10 mouse cellular contexts compared by ENCODE assay signal in the genomic region with DNA sequence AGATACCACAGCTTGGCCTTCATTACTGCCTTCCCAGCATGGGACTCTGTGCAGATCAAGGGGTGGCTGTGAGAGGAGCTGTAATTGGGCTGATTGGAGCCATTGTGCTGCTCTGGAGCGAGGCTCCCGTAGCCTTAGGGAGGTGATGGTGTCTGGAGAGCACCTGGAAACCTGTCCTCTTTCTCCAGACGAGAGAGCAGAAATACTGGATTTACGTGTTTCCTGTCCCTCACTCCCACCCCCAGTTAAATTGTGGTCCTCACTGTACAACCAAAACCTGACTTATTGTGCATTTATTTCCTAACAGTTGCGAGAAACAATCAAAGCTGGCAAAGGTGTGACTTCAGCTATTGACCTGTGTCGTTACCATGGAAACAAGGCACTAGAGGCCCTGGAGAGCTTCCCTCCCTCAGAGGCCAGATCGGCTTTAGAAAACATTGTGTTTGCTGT. TPM values are rescaled to one million over a fixed set of nuclear protein-coding genes. Genes with fewer than 3 reads are reported as not detected.
DNase-seq lines count a peak whose midpoint lies in the region; ATAC-seq and TF ChIP-seq lines count a peak whose summit lies in the region.
"Had no signal": no experiment of that assay in that cellular context is flagged by ENCODE, and none has a peak within 500 bp of the region (broad histone marks: within the 10 kb centered on the region; RNA-seq: fewer than 3 reads in every experiment).

No protein-coding gene starts in this region.

- WGBS in hindbrain, embryonic 13.5 days = 9% methylated on average over 7 of the region's 7 CpGs

- no peak overlapping the region for H3K9ac ChIP-seq in ES-E14 (ENCODE audit: insufficient read depth, low read depth, low read length, poor library complexity, severe bottlenecking)
- H3K9ac ChIP-seq in hindbrain, embryonic 13.5 days = peak overlapping the region; percentile 46
- H3K9ac ChIP-seq: heart, embryonic 12.5 days; limb, embryonic 15.5 days had no signal

- in situ Hi-C loops in ES-E14 (cut with MboI; ENCODE audit: low sequenced_read_pairs in 2 of 2, unreplicated experiment in 2 of 2) = no loop called here

- peak overlapping the region; percentile 32; the same call in 1 of the 2 replicates for H3K27ac ChIP-seq in ES-E14 (ENCODE audit: insufficient read depth, low read depth, low read length, poor library complexity, severe bottlenecking)
- H3K27ac ChIP-seq in hindbrain, embryonic 13.5 days = peak overlapping the region; percentile 89
- H3K27ac ChIP-seq: limb, embryonic 15.5 days had no signal

- no peak overlapping the region for H3K4me3 ChIP-seq in ES-E14 (ENCODE audit: insufficient read depth in 1 of 2, low read depth in 1 of 2, low read length in 2 of 2, poor library complexity in 1 of 2, severe bottlenecking in 1 of 2)
- H3K4me3 ChIP-seq in hindbrain, embryonic 13.5 days = no peak overlapping the region
- H3K4me3 ChIP-seq: heart, embryonic 12.5 days; limb, embryonic 15.5 days had no signal

- H3K4me2 ChIP-seq in hindbrain, embryonic 13.5 days = peak overlapping the region; percentile 29
- H3K4me2 ChIP-seq: heart, embryonic 12.5 days; limb, embryonic 15.5 days had no signal

- no peak for TF ChIP-seq POLR2A in brain, embryonic 14.5 days (IDR thresholded peaks at IDR 0.05; ENCODE audit: borderline replicate concordance, extremely low read depth, insufficient read depth, insufficient read length, poor library complexity, severe bottlenecking)

- H3K9me3 ChIP-seq in ES-E14 (ENCODE audit: control insufficient read depth, insufficient read depth, low read depth, low read length) = no peaks in the 10 kb centered on the region
- 0 out of 2 replicates have a peak, but pooled peaks cover 2% of the 10 kb centered on the region for H3K9me3 ChIP-seq in hindbrain, embryonic 13.5 days
- H3K9me3 ChIP-seq: limb, embryonic 15.5 days had no signal

- no peak for TF ChIP-seq CTCF in brain, embryonic 14.5 days (IDR thresholded peaks at IDR 0.05; ENCODE audit: borderline replicate concordance, extremely low read depth, insufficient read depth, insufficient read length)

- peak; percentile 60 for ATAC-seq in hindbrain, embryonic 13.5 days (ENCODE audit: low FRiP score)

- peak; percentile 73 for DNase-seq in ES-E14 (ENCODE audit: low read depth, low spot score)
- peak; percentile 88 for DNase-seq in brain, embryonic 14.5 days (ENCODE audit: low read depth)
- peak; percentile 64 for DNase-seq in mesoderm, embryonic 11.5 days (ENCODE audit: low read depth, low spot score)
- no peak for DNase-seq in testis, postnatal 10 days (ENCODE audit: low spot score)
- DNase-seq in thymus, adult 18-20 months = no peak
- DNase-seq in gastrocnemius, adult 18-20 months (ENCODE audit: low spot score) = no peak
- DNase-seq in urinary bladder, adult 18-20 months (ENCODE audit: low spot score in 2 of 2) = no peak

- H3K36me3 ChIP-seq in ES-E14 (ENCODE audit: control insufficient read depth, insufficient read depth, low read length, poor library complexity, severe bottlenecking) = no peaks in the 10 kb centered on the region
- peaks cover 4% of the 10 kb centered on the region; the same call in 1 of the 2 replicates for H3K36me3 ChIP-seq in hindbrain, embryonic 13.5 days
- H3K36me3 ChIP-seq: heart, embryonic 12.5 days; limb, embryonic 15.5 days had no signal

- peaks cover 2 to 18% of the 10 kb centered on the region in 2 experiments; a peak in 3 of 4 replicates for H3K4me1 ChIP-seq in ES-E14 (ENCODE audit: control insufficient read depth in 2 of 2, insufficient read depth in 2 of 2, low read length in 2 of 2, poor library complexity in 1 of 2)
- H3K4me1 ChIP-seq in hindbrain, embryonic 13.5 days (replicated peaks) = peaks cover 33% of the 10 kb centered on the region

- no peaks in the 10 kb centered on the region for H3K27me3 ChIP-seq in hindbrain, embryonic 13.5 days
- H3K27me3 ChIP-seq: heart, embryonic 12.5 days; limb, embryonic 15.5 days had no signal

TF ChIP-seq in ES-E14, 5 proteins besides CTCF, POLR2A, EP300 and RAD21:
- TF ChIP-seq CHD2 (IDR thresholded peaks at IDR 0.05; ENCODE audit: low read depth, low read length) (no peak), ZC3H11A (IDR thresholded peaks at IDR 0.05; ENCODE audit: borderline replicate concordance, low read depth, low read length) (no peak), MAFK (IDR thresholded peaks at IDR 0.05; ENCODE audit: insufficient read depth, low read depth, low read length) (no peak), ZNF384 (IDR thresholded peaks at IDR 0.05; ENCODE audit: low read depth, low read length) (no peak), HCFC1 (IDR thresholded peaks at IDR 0.05; ENCODE audit: borderline replicate concordance, insufficient read depth, low read length) (no peak)

RNA-seq across cellular contexts. Expression of a gene that starts 39.1 kb away (rescaled TPM):
- 23.2 and 26.4 TPM in 2 replicates for total RNA-seq in ES-E14 (2012; rRNA removed)
- 10.5 and 13.1 TPM in 2 replicates for polyA plus RNA-seq in brain, embryonic 14.5 days (2012; rRNA removed)
- 3.0 and 3.8 TPM in 2 replicates for polyA plus RNA-seq in hindbrain, embryonic 13.5 days (2015; fragmentation: Nextera tagmentation; extraction: Ambion mirVana)
- total RNA-seq in gastrocnemius, adult 18-20 months (2021) = 1 to 10 TPM; 3.3 to 3.8 TPM

Comparison
In these comparisons a context has a peak if more than half of its experiments do, and no peak if none do; other contexts are left out.
1. DNase-seq: peak in ES-E14 (single experiment), brain, embryonic 14.5 days (single experiment) and mesoderm, embryonic 11.5 days (single experiment); none in testis, postnatal 10 days (single experiment), thymus, adult 18-20 months (0 of 2), gastrocnemius, adult 18-20 months (single experiment) and urinary bladder, adult 18-20 months (0 of 2).